Mouse (Mus musculus): ENCODE results near the gene C1qb.

- TF ChIP-seq CTCF (IDR thresholded peaks at IDR 0.05; ENCODE audit: low read depth) = no peak
- no peak for TF ChIP-seq EP300 (IDR thresholded peaks at IDR 0.05; ENCODE audit: low read depth)
Observed at GRCm38 (mm10) chr4:136898084-136898598, 12.2 kb upstream of the C1qb start.

All from heart, postnatal 0 days (tissue).